8 mouse cellular contexts compared by ENCODE assay signal in the genomic region with DNA sequence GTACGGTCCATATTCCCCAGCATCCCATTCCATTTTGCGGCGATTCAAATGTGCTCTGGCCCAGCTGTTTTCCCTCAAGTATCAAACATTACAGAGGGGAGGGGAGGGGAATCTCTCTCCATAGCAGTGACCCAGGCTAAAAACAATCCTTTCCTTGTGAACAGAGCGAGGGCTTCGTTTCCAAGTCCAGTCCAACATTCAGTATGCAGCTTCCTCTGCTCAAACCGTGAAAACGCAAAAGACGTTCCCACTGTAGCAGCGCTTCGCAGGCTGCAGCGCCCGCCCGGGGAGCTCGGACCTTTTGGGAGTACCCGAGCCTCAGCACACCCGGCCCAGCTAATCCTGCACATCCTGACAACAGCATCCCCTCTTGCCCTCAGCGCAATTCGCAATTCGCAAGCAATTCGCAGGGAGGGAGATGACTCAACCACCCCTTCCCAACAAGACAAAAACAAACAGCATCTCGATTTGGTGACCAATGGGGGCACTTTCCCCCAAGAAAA.
A peak's percentile ranks its signal among the peaks of the same experiment; 100 is the strongest.
DNase-seq lines count a peak whose midpoint lies in the region; ATAC-seq lines count a peak whose summit lies in the region.

No protein-coding gene starts in this region.

- 18% methylated on average over 21 of the region's 21 CpGs for WGBS in kidney, embryonic 15.5 days
- 56% methylated on average over 21 of the region's 21 CpGs for WGBS in heart, embryonic 16.5 days

- H3K9me3 ChIP-seq in kidney, embryonic 15.5 days (replicated peaks) = no peaks in the 10 kb centered on the region
- no peaks in the 10 kb centered on the region for H3K9me3 ChIP-seq in heart, embryonic 16.5 days (replicated peaks; ENCODE audit: control insufficient read depth, low read length)

- H3K4me1 ChIP-seq in kidney, embryonic 15.5 days = peaks cover 52% of the 10 kb centered on the region
- peaks cover 16% of the 10 kb centered on the region for H3K4me1 ChIP-seq in heart, embryonic 16.5 days (ENCODE audit: control insufficient read depth, insufficient read depth, low read length)

- no peaks in the 10 kb centered on the region for H3K27me3 ChIP-seq in kidney, embryonic 15.5 days
- no peaks in the 10 kb centered on the region for H3K27me3 ChIP-seq in heart, embryonic 16.5 days (ENCODE audit: control insufficient read depth, insufficient read depth, low read length)

- H3K36me3 ChIP-seq in kidney, embryonic 15.5 days = peaks cover 18% of the 10 kb centered on the region
- no peaks in the 10 kb centered on the region for H3K36me3 ChIP-seq in heart, embryonic 16.5 days (ENCODE audit: control insufficient read depth, insufficient read depth)

- H3K4me3 ChIP-seq in kidney, embryonic 15.5 days (replicated peaks) = peak overlapping the region; percentile 28
- no peak overlapping the region for H3K4me3 ChIP-seq in heart, embryonic 16.5 days (ENCODE audit: low read length)

- ATAC-seq in kidney, embryonic 15.5 days (replicated peaks; ENCODE audit: low FRiP score) = peak; percentile 42
- ATAC-seq in heart, embryonic 16.5 days (replicated peaks; ENCODE audit: extremely low read depth, insufficient read depth, low FRiP score) = peak; percentile 28; the same call in 1 of the 2 replicates

- peak overlapping the region; percentile 44 for H3K4me2 ChIP-seq in kidney, embryonic 15.5 days
- peak overlapping the region; percentile 29 for H3K4me2 ChIP-seq in heart, embryonic 16.5 days (ENCODE audit: low read depth, low read length)

- H3K27ac ChIP-seq in kidney, embryonic 15.5 days = peak overlapping the region; percentile 90
- H3K27ac ChIP-seq in heart, embryonic 16.5 days (ENCODE audit: low read length) = peak overlapping the region; percentile 79

- H3K9ac ChIP-seq in kidney, embryonic 15.5 days = 0 out of 2 replicates have a peak overlapping the region, but pooled peaks have one; percentile 17
- H3K9ac ChIP-seq in heart, embryonic 16.5 days (ENCODE audit: low read length) = 0 out of 2 replicates have a peak overlapping the region, but pooled peaks have one; percentile 25

- no peak for DNase-seq in kidney, adult 9 months
- peak; percentile 45 for DNase-seq in embryo, embryonic 10.5 days (ENCODE audit: low spot score)
- peak; percentile 25 to 62 for DNase-seq in lung, postnatal 4 days
- DNase-seq in adrenal gland, adult (ENCODE audit: inconsistent age in 2 of 2, low spot score in 1 of 2) = no peak
- DNase-seq in frontal cortex, adult 2 months (ENCODE audit: extremely low spot score in 1 of 2, low spot score in 1 of 2) = no peak
- no peak for DNase-seq in liver

Comparison
In these comparisons a context has a peak if more than half of its experiments do, and no peak if none do; other contexts are left out.
1. DNase-seq: peak in embryo, embryonic 10.5 days (single experiment) and lung, postnatal 4 days (2 of 2); none in kidney, adult 9 months (single experiment), adrenal gland, adult (0 of 2), frontal cortex, adult 2 months (0 of 2) and liver (single experiment).